Mouse (Mus musculus) right cerebral cortex, postnatal 10 days (tissue): ENCODE measurements around the gene Serhl.
A peak's percentile ranks its signal among the peaks of the same experiment; 100 is the strongest.
"Not testable (repeated sequence)": the region's sequence is repeated elsewhere in the genome, so short reads cannot be mapped to it uniquely, and the experiment has no call there.

Experiments used
- DNase-seq, 2 experiments: peaks; one replicate each; pipeline ENCODE4 v3.0.0; 2021; ENCODE audit warnings: low spot score in 2 of 2

The Serhl gene

DNA sequence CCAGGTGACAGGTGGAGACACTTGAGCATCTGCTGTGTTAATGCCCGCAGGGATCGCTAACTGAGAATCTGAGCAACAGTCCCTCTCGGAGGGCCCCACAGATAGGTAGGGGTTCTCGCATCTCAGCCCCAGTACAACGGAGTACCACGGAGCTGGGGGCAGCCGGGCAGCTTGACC, at the start of gene Serhl:
Gene Serhl (plus strand): TSS at position 78 of the 177 bp plus-strand sequence.
- no peak for DNase-seq

DNA sequence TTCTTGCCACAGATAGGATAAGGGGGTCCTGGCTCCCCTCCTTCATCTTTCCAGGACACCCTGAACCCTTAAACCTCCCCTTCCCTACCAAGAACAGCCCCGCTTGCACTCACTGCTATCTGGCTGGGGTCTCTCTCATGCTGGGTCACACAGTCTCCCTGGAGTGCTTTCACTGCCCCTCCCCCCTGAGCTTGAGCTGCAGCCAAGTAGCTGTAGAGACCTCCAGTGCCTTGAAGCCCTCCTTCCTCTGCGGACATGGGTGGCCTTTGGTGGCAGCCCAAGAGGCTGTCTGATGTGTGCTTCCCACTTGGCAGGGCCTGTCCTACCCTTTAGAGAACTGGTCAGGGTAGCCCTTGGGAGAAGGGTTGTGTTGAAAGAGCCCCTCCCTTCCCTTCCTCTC, 49.1 kb upstream of the Serhl start:
- no peak for DNase-seq

DNA sequence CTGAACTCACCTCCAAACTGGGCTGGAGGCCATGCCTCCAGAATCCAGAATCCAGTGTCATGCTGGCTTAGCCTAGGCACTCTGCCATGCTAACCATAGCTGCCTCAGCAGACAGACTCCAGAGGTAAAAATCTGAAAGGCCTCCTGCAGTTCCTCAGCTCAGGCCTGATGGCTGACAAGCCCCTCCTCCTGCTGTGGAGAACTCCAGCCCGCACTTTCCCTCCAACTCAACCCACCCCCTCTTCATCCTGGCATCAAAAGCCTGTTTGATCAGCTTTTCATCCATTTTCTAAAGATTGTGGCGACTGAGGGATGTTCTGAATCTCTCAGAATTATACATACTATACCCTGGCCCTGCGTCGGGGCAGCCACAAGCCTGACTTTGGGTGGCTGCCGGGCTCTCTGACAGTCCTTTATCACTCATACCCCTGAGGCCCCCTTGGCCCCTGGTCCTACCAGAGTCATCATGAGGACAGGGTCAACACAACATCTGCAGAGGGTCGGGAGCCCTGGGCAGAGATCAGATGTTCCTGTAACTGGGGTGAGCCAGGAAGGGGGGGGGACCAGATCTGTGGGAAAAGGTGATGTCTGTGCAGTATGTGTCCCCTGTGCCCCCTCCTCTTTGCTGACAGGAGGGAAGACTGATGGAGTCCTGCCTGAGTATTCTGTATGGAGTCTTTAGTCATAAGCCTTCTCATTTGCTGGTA, 46.5 kb upstream of the Serhl start:
- peak; percentile 76 to 80 for DNase-seq

DNA sequence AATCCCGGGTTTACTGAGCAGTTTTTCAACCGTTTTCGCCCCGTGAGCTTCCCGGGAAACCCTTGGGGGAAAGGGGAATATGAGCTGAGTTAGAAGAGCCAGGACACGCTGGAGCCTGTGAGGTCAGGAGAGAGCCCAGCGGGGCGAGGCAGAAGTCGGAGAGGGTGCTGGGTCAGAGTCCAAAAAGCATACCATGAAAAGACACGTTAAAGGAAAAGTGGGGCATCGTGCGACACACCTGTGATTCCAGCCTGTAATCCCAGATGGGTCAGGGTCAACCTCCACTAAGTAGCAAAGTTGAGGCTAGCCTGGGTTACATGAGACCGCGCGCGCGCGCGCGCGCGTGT, 46.0 kb upstream of the Serhl start:
- DNase-seq: no peak

DNA sequence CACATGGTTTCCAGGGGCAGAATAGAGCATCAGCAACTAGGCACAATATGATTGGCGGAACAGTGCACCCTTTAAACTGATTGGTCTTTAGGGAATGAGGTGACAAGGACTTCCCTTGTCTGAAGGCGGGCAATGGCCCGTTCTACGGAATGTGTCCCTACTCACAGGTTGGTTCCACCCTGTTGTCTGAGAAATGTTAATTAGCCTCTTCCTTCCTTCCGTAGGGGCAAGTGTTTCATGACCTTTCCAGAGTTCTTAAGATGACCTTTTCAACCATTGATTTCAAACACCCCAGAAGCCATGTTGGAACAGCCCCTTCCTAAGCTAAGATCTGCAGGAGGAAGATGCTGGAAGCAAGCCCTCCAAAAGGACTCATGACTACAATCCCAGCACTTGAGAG, 43.7 kb upstream of the Serhl start:
- not testable (repeated sequence) for DNase-seq

DNA sequence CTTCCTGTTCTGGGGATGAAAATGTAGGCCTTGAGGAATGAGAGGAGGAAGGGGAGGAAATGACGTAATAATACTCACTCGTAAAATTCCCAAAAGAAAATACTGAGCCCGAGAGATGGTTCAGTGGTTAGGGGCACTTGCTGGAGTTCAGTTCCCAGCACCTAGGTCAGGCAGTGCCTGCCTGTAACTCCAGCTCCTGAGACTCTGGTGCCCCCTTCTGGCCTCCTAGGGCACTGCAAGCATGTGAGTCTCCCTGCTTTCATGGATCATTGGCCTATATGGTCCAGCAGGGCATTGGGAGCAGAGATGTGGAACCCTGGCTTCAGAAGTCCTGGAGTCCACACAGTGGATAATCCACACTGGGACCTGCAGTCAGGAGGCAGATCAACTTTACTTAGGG, 43.0 kb upstream of the Serhl start:
- DNase-seq: no peak

DNA sequence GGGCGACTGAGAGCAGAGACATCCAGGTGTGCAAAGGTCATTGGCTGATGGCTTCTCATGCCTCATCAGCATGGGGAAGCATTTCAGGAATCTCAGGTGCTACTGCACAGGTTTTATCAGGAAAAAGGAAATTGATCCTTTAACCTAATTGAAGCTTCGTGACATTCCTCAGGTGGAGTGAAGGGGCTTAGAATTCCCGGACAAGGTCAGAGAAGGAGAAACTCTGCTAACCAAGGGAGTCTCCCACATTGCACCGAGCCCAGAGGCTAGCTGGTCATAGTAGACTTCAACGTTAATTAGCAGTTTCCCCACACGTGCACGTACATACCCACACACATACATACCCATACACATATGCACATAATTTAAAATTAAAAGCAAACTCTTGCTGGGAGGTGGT, 42.6 kb upstream of the Serhl start:
- no peak for DNase-seq

DNA sequence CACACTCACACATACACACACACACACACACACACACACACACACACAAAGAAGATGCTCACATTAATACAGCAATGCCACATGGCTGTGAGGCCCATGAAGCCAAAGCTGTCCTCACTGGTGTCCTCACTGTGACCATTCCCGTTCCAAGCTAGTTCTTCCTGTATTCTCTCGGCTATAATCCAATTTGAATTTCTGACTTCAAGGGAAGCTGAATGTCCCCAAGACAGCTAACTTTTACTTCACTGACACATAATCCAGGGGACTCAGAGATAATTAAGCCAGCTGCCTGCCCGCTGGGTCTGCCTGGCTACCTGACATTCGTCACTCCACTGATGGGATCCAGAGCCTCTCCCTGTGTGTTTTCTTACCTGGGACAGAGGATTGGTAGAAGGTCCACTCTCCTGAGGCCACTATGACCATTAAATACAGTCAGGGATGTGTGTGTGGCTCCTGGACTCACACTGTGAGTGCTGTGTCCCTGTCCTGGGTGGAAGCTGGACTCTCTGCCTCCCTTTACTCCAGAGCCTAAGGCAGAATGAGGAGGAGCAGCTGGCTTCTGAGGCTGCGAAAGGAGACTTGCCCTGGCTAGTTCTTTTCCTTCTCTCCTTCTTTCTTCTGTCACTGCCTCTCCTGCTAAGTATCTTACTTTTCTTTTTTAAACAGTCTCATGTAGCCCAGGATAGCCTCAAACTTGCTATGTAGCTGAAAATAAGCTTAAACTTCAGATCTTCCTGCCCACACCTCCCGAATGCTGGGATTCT, 36.8 kb upstream of the Serhl start:
- no peak for DNase-seq

DNA sequence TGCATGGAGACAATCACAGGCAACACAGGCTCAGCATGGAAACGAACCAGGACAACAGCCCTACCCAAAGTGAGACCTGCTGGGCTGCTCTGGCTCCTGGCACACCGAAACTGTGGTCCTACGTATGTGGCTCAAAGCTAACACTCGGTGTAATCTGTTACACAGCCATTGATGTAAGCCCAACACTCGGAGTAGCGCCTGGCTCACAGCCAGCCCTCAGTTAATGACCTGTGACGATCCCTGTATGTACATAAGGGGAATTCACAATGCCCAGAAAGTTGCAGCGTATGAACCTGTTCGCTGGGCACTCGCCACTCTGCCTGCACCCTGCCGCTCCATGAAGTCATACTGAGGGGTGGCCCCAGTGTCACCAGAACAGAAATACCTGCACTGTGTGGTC, 36.0 kb upstream of the Serhl start:
- DNase-seq: no peak

DNA sequence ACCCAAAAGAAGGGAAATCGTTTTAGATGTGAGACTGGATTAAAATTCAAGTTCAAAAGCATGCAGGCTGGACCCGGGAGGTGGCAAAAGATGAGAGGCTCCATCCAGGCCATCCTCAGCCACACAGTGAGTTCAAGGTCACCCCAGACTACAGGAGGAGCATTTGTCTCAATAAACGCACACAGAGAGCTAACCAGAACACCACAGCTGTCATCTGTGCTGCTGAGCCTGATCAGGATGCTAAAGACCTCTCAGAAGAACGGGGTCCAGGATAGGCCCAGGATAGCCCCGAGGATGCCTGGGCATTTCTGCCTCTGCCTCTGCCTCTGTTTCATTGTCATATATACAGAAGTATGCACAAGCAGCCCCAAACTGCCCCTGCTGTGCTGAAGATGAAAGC, 33.7 kb upstream of the Serhl start:
- DNase-seq: no peak

DNA sequence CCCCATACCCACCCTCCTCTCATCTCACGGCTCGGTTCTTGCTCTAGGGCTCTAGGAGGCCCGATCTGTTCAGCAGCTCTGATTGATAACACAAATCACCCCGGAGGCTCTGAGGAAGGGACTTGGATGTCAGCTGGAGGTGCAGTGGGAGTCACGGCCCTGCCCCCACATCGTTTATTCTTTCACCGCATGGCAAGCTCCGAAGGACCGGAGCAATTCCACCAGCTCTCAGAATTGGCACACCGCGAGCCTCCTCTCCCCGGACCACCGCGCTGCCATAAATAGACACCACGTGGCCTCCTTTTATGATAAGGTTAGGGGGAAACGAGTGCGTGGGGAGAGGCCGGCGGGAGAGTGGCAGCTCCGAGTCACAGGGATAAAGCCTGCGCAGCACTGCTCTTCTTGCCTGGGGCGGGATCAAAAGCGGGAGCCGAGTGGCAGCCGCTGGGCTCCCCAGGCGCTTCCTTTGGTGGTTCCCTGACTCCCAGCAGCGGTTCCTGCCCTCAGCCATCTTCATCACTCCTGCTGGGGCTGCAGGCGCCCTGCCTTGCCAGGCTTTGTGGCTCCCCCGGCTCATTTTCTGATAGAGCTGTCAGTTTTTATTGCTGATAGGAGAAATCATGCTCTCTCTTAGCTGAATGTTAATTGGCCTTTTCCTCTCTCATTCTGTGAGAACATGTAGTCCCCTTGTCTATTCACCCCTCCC, 32.8 kb upstream of the Serhl start:
- peak; percentile 75 to 80 for DNase-seq

DNA sequence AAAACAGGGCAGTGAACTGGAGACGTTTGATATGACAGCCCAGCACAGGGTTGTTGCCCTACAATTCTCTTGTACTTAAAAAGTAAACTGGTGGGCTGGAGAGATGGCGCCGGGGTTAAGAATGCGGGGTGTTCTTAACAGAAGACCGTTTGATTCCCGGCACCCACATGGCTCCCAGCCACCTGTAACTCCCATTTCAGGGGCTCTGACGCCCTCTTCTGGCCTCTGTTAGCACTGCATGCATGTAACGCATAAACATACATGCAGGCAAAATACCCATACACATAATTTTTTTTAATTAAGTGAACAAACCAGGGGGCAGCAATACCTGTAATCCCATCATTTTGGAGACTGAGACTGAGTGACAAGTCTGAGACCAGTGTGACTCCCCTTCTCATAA, 31.8 kb upstream of the Serhl start:
- no peak for DNase-seq

DNA sequence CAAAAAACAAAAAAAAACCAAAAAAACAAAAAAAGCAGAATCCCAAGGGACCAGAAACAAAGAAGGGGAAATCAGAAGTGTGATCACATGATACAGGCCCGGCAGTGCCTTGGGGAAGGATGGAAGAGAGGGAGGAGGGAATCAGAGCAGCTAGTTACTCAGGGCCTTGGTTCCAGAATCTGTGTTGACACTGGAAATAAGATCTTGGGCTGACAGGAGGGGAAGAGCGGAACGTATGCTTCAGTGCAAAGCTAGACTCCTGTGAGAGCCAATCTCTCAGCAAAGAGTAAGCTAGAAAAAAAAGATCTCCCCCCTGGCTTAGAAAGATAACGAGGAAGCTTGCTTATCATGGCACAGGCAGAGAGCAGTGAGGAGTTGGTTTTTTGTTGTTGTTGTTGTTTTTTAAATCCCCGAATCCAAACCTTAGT, 30.1 kb upstream of the Serhl start:
- no peak for DNase-seq

DNA sequence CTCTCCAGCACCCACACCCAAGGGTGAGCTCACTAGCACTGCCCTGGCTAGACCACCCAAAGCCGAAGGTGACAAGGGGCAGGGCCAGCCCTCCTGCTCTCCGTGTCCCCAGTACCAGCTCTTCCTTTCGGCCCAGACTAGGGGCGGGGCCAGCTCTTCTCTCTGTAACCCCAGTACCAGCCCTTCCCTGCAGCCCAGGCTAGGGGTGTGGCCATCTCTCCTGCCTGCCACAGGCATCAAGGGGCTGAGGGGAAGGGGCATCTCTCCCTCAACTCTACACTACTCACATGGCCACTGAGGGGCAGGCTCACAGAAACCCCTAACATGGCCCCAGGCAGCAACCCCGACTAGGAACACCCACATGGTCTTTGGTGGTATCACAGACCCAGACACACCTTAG, 27.6 kb upstream of the Serhl start:
- DNase-seq: no peak

DNA sequence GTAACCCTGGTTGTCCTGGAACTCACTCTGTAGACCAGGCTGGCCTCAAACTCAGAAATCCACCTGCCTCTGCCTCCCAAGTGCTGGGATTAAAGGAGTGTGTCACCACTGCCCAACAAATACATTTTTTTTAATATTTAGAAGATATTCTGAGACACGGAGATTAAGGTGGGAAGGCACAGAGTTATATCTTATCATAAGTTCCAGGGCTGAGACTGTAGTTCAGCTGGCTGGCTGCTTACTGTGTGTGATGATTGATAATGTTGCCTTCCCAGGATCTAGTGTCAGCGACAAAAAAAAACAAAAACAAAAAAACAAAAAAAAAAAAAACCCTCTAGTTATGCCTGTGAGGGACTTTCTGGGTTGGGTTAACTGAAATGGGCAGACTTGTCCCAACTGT, 26.7 kb upstream of the Serhl start:
- not testable (repeated sequence) for DNase-seq

DNA sequence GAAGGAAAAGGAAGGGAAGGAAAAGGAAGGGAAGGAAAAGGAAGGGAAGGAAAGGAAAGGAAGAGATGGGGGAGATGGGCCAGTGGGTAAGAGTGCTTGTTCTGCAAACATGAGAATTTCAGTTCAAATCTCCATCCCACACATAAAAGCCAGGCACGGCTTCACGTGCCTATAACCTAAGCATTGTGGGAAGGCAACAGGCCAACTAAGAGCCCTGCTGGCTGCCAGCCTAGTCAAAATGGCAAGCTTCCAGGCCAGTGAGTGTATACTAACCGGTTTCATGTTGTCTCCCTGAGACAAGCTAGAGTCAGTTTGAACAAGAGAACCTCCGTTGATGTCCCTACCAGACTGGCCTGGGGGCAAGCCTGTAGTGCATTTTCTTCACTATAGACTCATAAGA, 23.8 kb upstream of the Serhl start:
- peak; percentile 59 to 62 for DNase-seq

DNA sequence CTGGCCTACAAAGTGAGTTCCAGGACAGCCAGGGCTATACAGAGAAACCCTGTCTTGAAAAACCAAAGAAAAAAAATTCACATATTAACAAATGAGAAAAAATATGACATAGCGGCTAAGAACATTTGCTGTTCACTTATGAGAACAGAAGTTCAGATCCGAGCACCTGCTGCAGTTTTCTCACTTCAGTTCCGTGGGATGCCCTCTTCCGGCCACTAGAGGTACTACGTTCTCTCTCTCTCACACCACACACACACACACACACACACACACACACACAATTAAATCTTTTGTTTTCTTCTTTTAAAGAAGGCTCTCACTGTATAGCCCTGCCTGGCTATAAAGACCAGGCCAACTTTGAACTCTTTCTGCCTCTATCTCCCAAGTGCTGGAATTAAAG, 21.0 kb upstream of the Serhl start:
- no peak for DNase-seq

DNA sequence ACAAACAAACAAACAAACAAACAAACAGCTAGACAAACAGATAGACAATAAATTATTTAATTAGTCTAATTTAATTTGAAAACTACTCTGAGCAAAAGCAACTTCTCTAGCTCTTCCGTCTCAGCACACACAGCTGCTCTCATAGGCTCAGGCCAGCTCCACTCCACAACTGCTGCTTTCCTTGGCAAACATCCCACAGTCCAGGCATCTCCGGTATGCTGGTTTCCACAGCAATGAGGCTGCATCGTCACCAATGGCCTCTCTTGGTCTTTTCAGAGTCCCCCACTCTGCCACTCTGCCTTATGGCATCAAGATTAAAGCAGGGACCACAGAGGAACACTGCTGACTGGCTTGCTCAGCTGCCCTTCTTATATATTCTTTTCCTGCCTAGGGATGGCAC, 18.4 kb upstream of the Serhl start:
- peak in 1 of 2 experiments; percentile 58 for DNase-seq

DNA sequence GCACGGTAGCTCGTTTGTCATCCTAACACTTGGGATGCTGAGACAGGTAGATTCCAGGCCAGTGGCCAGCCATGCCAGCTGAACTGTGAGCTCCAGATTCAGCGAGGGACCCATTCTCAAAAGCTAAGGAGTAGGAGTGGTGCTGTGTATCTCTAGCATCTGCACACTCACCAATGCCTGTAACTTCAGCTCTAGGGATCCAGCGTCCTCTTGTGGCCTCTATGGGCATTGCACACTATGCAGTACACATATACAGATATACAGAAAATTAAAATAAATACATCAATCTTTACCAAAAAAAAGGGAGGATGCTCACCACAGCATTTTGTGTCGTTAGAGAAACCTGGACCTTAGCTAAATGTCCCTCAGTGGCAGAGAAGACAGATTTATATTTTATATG, 17.6 kb upstream of the Serhl start:
- DNase-seq: no peak

DNA sequence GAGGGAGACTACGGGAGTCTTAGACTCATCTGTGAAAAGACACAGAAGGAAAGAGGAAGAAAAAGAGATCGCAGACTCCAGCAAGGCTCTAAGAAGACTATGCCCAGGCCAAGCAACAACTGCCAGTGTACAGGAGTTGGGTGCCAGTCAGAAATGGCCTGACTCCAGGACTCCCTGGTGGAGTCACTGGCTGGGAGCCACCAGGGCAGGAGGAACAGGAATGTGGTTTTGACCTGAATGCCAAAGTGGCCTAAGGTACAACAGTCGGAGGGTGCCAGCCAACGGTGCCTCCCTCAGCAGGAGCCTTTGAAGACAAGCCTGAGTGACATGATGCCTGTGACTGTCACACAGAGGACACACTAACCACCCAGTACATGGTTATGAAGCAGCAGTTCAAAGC, 15.1 kb upstream of the Serhl start:
- no peak for DNase-seq

DNA sequence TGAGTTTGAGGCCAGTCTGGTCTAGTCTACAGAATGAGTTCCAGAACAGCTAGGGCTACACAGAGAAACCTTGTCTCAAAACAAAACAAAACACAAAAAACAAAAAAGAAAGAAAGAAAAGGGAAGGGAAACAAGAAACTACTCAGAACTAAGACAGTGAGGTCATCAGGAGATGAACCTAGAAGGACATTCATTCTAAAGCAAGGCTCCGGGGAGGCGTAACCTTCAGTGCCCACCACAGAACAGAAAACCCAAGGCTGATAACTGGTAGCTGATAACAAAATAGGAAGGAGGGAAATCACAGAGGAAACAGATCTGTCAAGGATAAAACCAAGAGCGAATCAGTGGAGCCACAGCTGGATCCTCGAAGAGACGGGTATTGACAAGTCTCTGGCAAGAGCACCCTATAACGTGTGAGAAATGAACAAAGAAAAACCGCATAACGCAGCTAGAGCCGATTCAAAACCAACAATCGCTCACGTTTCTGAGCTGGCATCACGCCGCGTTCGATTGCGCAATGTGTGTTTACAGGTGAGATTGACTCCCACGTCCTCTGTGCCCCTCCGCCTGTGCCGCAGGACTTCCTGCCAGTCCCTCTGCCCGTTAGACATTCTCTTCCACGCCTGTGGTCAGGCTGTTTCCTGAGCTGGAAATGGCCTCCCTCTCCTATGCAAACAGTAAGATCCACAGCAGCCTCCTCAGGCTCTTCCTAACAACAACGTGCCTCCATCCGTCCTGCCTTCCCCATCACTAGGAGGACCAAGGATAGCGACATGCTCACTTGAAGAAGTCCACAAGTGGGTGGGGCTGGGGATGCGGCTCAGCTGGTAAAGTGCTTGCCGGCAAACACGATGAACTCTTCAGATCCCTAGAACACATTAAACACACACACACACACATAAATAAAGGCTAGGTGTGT, 13.4 kb upstream of the Serhl start:
- DNase-seq: no peak

DNA sequence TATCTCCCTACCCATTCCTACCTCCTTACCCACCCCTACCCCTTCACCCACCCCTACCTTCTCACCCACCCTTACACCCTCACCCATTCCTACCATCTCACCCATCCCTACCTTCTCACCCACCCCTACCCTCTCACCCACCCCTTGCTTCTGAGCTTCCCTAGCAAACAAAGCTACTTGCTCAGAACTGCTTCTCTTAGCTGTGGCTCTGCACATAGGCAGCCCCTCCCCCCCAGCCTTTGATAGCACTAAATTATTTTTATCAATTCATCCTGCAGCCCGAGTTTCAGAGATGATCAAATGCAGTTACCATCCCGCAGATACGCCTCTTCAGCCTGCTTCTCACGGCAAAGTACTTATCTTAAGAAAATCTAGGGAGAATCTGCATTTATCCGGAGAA, 5.8 kb upstream of the Serhl start:
- peak; percentile 73 to 76 for DNase-seq
